Mouse (Mus musculus): Measurements from ENCODE around the gene Ifitm1. TPM values are rescaled to one million over a fixed set of nuclear protein-coding genes. Genes with fewer than 3 reads are reported as not detected.
A peak's percentile ranks its signal among the peaks of the same experiment; 100 is the strongest.
"Not testable (repeated sequence)": the region's sequence is repeated elsewhere in the genome, so short reads cannot be mapped to it uniquely, and the experiment has no call there.

The Ifitm1 gene
- total RNA-seq, 4 experiments from 2014 or later, result 1.6 to 6.3 (median 5.0) TPM

GRCm38 (mm10) chr7:140974940-140975339, 7.9 kb downstream of the Ifitm1 start:
- no peak for DNase-seq (ENCODE audit: low spot score)

- DNase-seq (ENCODE audit: low spot score), result no peak
Observed at GRCm38 (mm10) chr7:140975465-140975864, 8.4 kb downstream of the Ifitm1 start.

- DNase-seq (ENCODE audit: low spot score), result not testable (repeated sequence)
Observed at GRCm38 (mm10) chr7:140976720-140977119, 9.7 kb downstream of the Ifitm1 start.

GRCm38 (mm10) chr7:140981704-140982103, 14.7 kb downstream of the Ifitm1 start:
- no peak for DNase-seq (ENCODE audit: low spot score)

- DNase-seq (ENCODE audit: low spot score), result no peak
Observed at GRCm38 (mm10) chr7:140982971-140983370, 15.9 kb downstream of the Ifitm1 start.

GRCm38 (mm10) chr7:140987182-140988138, 20.4 kb downstream of the Ifitm1 start:
- DNase-seq (ENCODE audit: low spot score), result no peak

GRCm38 (mm10) chr7:140989022-140989421, 22.0 kb downstream of the Ifitm1 start:
- no peak for DNase-seq (ENCODE audit: low spot score)

- DNase-seq (ENCODE audit: low spot score), result no peak
Observed at GRCm38 (mm10) chr7:140990185-140990584, 23.2 kb downstream of the Ifitm1 start.

GRCm38 (mm10) chr7:140990622-140991021, 23.6 kb downstream of the Ifitm1 start:
- DNase-seq (ENCODE audit: low spot score), result no peak

GRCm38 (mm10) chr7:140991117-140991689, 24.2 kb downstream of the Ifitm1 start:
- DNase-seq (ENCODE audit: low spot score), result no peak

- no peak for DNase-seq (ENCODE audit: low spot score)
Observed at GRCm38 (mm10) chr7:140997817-140998216, 30.8 kb downstream of the Ifitm1 start.

- DNase-seq (ENCODE audit: low spot score), result no peak
Observed at GRCm38 (mm10) chr7:140998853-140999700, 32.1 kb downstream of the Ifitm1 start.

- DNase-seq (ENCODE audit: low spot score), result no peak
Observed at GRCm38 (mm10) chr7:141000881-141001708, 34.1 kb downstream of the Ifitm1 start.

- no peak for DNase-seq (ENCODE audit: low spot score)
Observed at GRCm38 (mm10) chr7:141003248-141004010, 36.4 kb downstream of the Ifitm1 start.

GRCm38 (mm10) chr7:141006446-141006845, 39.4 kb downstream of the Ifitm1 start:
- DNase-seq (ENCODE audit: low spot score), result no peak

GRCm38 (mm10) chr7:141006914-141007313, 39.9 kb downstream of the Ifitm1 start:
- no peak for DNase-seq (ENCODE audit: low spot score)

- peak; percentile 42 for DNase-seq (ENCODE audit: low spot score)
Observed at GRCm38 (mm10) chr7:141008312-141008761, 41.3 kb downstream of the Ifitm1 start.

GRCm38 (mm10) chr7:141008938-141009660, 42.1 kb downstream of the Ifitm1 start:
- peak; percentile 90 for DNase-seq (ENCODE audit: low spot score)

GRCm38 (mm10) chr7:141009665-141010064, 42.6 kb downstream of the Ifitm1 start:
- DNase-seq (ENCODE audit: low spot score), result no peak
